Mouse (Mus musculus): ENCODE data around the gene Mdp1. TPM values are rescaled to one million over a fixed set of nuclear protein-coding genes. Genes with fewer than 3 reads are reported as not detected.
A peak's percentile ranks its signal among the peaks of the same experiment; 100 is the strongest.

Mdp1 gene
- total and polyA plus RNA-seq, 3 experiments, result 35.7 to 49.1 (median 45.3) TPM

DNA sequence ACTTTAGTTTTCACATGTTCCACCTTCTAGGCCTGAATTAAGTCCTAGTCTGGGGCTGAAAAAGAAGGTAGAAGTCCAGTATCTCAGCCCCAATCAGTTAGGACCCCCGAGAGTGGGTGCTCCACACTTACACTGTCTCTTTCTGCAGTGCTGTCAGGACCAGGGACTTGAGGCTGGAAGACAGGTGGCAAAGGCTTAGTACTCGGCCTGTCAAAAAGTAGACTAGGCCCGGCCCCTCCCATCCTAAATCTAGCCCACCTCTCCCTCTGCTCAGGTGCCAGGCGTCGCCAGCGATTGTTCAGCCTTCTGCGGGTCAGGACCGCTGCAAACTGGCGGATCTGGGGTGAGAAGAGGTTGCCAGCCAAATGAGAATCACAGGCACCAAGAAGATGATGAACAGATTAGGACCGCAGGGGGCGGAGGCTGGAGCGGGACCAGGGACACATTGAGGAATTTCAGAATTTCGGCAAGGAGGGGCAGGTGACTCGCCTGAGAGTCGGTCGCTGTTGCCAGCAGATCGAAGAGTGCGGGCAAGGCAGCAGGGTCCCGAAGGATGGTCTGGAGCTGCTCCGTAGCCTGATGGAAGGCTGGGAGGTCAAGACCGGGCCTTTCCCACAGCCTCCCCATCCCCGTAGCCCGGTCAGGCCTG lies 25.3 kb downstream of the Mdp1 start:
- Histone ChIP-seq H3K79me2 (replicated peaks; ENCODE audit: control insufficient read depth, insufficient read depth, low read length) (no peaks in the 10 kb centered on the region), H3K36me3 (ENCODE audit: control insufficient read depth, insufficient read depth, low read length) (peaks cover 2% of the 10 kb centered on the region; the same call in 1 of the 2 replicates), H3K4me3 (peak overlapping the region; percentile 73), H3K9ac (ENCODE audit: low read depth, low read length) (peak overlapping the region; percentile 80), H3K27ac (peak overlapping the region; percentile 81), H3K27me3 (ENCODE audit: control insufficient read depth, insufficient read depth, low read length) (no peaks in the 10 kb centered on the region), H3K4me1 (ENCODE audit: control insufficient read depth, insufficient read depth, low read length) (no peaks in the 10 kb centered on the region)
- WGBS, result 4% methylated on average over 23 of the region's 23 CpGs
- TF ChIP-seq CTCF (IDR thresholded peaks at IDR 0.05) (no peak), POLR2A (IDR thresholded peaks at IDR 0.05; ENCODE audit: insufficient read depth, low read depth, low read length) (no peak), EP300 (IDR thresholded peaks at IDR 0.05; ENCODE audit: insufficient read depth, low read depth, low read length) (no peak)
- intact Hi-C loops (cut with DNase I), result loop anchor here (5.0 kb wide), 1 partner anchor 37 kb away; the partner anchor contains the start of genes Gmpr2 and Nedd8
- DNase-seq, result peak in 1 of 2 experiments; percentile 54

DNA sequence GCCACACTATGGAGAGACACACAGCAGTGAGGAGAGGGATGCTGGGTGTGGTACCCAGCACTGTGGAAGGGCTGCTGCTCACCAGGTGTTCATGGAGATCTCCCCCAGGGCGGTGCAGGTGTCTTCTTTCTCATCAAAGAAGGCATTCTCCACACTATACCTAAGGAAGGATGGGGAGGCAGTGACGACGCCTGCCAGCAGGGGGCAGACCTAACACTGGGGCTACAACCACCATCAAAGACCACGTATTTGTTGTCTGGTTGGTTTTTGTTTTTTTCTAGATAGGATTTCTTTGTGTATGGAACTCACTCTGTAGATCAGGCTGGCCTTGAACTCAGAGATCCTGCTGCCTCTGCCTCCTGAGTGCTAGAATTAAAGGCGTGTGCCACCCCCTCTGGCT lies 31.0 kb downstream of the Mdp1 start:
- peak; percentile 40 to 77 for DNase-seq

DNA sequence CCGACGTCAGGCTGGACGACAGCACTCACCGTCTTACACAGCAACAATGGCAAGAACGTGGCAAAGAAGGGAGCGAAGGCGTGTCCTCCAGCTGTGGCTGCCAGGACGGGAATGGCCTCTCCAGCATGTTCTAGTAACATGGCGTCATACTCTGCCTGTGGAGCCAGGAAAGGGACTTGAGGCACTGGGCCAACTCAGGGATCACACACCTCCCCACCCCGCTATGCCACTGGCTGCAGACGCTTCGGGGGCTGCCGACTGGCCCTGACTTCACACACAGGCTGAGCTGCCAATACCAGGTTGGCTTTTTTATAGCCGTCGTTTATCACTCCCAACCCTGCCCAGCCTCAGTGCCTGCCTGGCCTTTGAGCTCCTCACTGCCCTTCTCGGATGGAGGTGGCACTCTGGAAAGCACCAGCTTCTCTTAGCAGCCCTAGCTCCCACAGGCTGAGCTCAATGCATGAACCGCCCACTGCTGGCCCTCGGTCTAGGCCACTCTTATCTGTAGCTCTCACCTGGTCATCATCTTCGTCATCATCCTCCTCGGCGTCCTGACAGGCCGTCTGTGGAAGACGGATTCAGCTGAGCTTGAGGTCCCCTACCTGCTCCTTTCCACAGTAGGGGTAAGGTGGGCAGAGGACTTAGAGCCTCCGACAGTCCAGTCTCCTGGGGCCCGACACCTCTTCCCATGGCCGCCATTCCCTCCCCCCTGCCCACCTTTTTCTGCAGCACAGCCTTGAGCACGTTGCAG lies 32.1 kb downstream of the Mdp1 start:
- no peak for TF ChIP-seq CTCF (IDR thresholded peaks at IDR 0.05)
- no peak for TF ChIP-seq POLR2A (IDR thresholded peaks at IDR 0.05; ENCODE audit: insufficient read depth, low read depth, low read length)
- Histone ChIP-seq H3K9ac (ENCODE audit: low read depth, low read length) (no peak overlapping the region), H3K4me3 (no peak overlapping the region), H3K27me3 (ENCODE audit: control insufficient read depth, insufficient read depth, low read length) (no peaks in the 10 kb centered on the region), H3K79me2 (replicated peaks; ENCODE audit: control insufficient read depth, insufficient read depth, low read length) (no peaks in the 10 kb centered on the region), H3K36me3 (ENCODE audit: control insufficient read depth, insufficient read depth, low read length) (no peaks in the 10 kb centered on the region), H3K27ac (no peak overlapping the region), H3K4me1 (ENCODE audit: control insufficient read depth, insufficient read depth, low read length) (no peaks in the 10 kb centered on the region)
- DNase-seq, result peak in 1 of 2 experiments; percentile 32
- 80% methylated on average over 27 of the region's 27 CpGs for WGBS
- intact Hi-C loops (cut with DNase I), result loop anchor here (2.0 kb wide), 1 partner anchor 117 kb away; the partner anchor contains the start of genes Dhrs1 and Nop9

More for the DNA sequence above, 31.0 kb downstream of the Mdp1 start:
- Histone ChIP-seq H3K27me3 (ENCODE audit: control insufficient read depth, insufficient read depth, low read length) (no peaks in the 10 kb centered on the region), H3K4me3 (no peak overlapping the region), H3K9ac (ENCODE audit: low read depth, low read length) (no peak overlapping the region), H3K36me3 (ENCODE audit: control insufficient read depth, insufficient read depth, low read length) (no peaks in the 10 kb centered on the region), H3K79me2 (replicated peaks; ENCODE audit: control insufficient read depth, insufficient read depth, low read length) (no peaks in the 10 kb centered on the region), H3K4me1 (ENCODE audit: control insufficient read depth, insufficient read depth, low read length) (no peaks in the 10 kb centered on the region), H3K27ac (no peak overlapping the region)
- TF ChIP-seq CTCF (IDR thresholded peaks at IDR 0.05), result peak; percentile 95
- TF ChIP-seq EP300 (IDR thresholded peaks at IDR 0.05; ENCODE audit: insufficient read depth, low read depth, low read length), result no peak; the same call in 1 of the 2 replicates
- TF ChIP-seq POLR2A (IDR thresholded peaks at IDR 0.05; ENCODE audit: insufficient read depth, low read depth, low read length), result no peak
- intact Hi-C loops (cut with DNase I), result loop anchor here (2.0 kb wide), 1 partner anchor 115 kb away; the partner anchor contains the start of genes Dhrs1 and Nop9
- WGBS, result 45% methylated on average over 5 of the region's 5 CpGs

- no peaks in the 10 kb centered on the region for H3K79me2 ChIP-seq (replicated peaks; ENCODE audit: control insufficient read depth, insufficient read depth, low read length)
- H3K27ac ChIP-seq, result no peak overlapping the region
- no peak overlapping the region for H3K4me3 ChIP-seq
- H3K27me3 ChIP-seq (ENCODE audit: control insufficient read depth, insufficient read depth, low read length), result no peaks in the 10 kb centered on the region
- intact Hi-C loops (cut with DNase I), result no loop called here
- WGBS, result 32% methylated on average over 22 of the region's 22 CpGs
- no peak for DNase-seq
- no peaks in the 10 kb centered on the region for H3K36me3 ChIP-seq (ENCODE audit: control insufficient read depth, insufficient read depth, low read length)
- no peak overlapping the region for H3K9ac ChIP-seq (ENCODE audit: low read depth, low read length)
- no peaks in the 10 kb centered on the region for H3K4me1 ChIP-seq (ENCODE audit: control insufficient read depth, insufficient read depth, low read length)
- no peak for TF ChIP-seq POLR2A (IDR thresholded peaks at IDR 0.05; ENCODE audit: insufficient read depth, low read depth, low read length)
- no peak for TF ChIP-seq CTCF (IDR thresholded peaks at IDR 0.05)
- no peak for TF ChIP-seq EP300 (IDR thresholded peaks at IDR 0.05; ENCODE audit: insufficient read depth, low read depth, low read length)
These were observed 41.7 kb downstream of the Mdp1 start for GRCm38 (mm10) chr14:55618486-55619195.

DNA sequence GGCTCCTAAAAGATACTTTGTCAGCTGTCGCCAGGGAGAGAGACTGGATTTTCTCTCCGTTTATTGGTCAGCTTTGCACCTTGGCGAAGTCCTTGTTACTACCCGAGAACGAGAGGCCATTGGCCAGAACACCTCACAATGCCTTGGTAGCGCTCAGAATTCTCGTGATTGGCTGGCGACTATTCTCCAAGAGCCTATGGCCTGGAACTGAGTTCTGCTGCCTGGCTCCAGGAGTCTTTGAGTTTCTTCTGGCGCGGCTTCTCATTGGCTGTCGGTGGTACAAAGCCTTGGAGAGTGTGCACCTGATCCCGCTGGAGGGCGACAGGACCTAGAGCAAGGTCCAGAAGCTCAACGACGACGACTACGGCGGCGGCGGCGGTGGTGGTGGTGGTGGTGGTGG lies 42.5 kb downstream of the Mdp1 start, which contains the start of gene Rec8:
Gene Rec8 (plus strand): TSS at position 216 of the 400 bp plus-strand sequence.
- no peak within 1 kb of the TSS for H3K9ac ChIP-seq (ENCODE audit: low read depth, low read length)
- H3K27ac ChIP-seq, result no peak within 1 kb of the TSS
- no peak for DNase-seq

More for the DNA sequence above, 42.5 kb downstream of the Mdp1 start, which contains the start of gene Rec8:
- H3K79me2 ChIP-seq (replicated peaks; ENCODE audit: control insufficient read depth, insufficient read depth, low read length), result no peaks in the 10 kb centered on the region
- no peaks in the 10 kb centered on the region for H3K4me1 ChIP-seq (ENCODE audit: control insufficient read depth, insufficient read depth, low read length)
- intact Hi-C loops (cut with DNase I), result no loop called here
- no peak within 1 kb of the TSS for H3K4me3 ChIP-seq
- H3K27me3 ChIP-seq (ENCODE audit: control insufficient read depth, insufficient read depth, low read length), result no peaks in the 10 kb centered on the region
- TF ChIP-seq EP300 (IDR thresholded peaks at IDR 0.05; ENCODE audit: insufficient read depth, low read depth, low read length), result no peak
- TF ChIP-seq POLR2A (IDR thresholded peaks at IDR 0.05; ENCODE audit: insufficient read depth, low read depth, low read length), result no peak
- TF ChIP-seq CTCF (IDR thresholded peaks at IDR 0.05), result peak; percentile 11; the same call in 1 of the 2 replicates
- WGBS, result 22% methylated on average over 21 of the region's 21 CpGs
- H3K36me3 ChIP-seq (ENCODE audit: control insufficient read depth, insufficient read depth, low read length), result no peaks in the 10 kb centered on the region

Data from heart, adult 2 months (tissue).